Mouse (Mus musculus) retina, postnatal 7 days (tissue): ENCODE measurements around the gene Cd274.
"Not testable (repeated sequence)": the region's sequence is repeated elsewhere in the genome, so short reads cannot be mapped to it uniquely, and the experiment has no call there.

Experiments used
- DNase-seq: peaks from one replicate; pipeline ENCODE4 v3.0.0-alpha.2; 2012; ENCODE audit warnings: low read depth, low spot score

Cd274 gene

DNA sequence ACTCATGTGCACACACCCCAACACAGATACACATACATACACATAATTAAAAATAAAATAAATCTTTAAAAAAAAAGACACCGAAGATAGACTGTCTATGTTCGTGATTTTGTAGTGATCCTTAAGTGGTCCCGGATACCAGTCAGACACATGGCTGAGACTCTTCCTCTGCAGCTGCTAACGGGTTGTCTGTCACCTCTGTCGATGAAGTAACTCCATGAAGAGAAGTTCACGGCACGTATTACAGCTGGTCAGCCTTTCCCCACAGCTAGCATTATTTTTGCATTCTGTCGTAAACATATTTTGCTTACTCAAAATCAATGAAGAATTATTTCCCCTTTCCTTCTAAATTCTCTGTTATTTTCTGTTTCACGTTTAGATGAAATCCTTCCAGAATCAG is 26.1 kb downstream of the Cd274 start:
- no peak for DNase-seq

DNA sequence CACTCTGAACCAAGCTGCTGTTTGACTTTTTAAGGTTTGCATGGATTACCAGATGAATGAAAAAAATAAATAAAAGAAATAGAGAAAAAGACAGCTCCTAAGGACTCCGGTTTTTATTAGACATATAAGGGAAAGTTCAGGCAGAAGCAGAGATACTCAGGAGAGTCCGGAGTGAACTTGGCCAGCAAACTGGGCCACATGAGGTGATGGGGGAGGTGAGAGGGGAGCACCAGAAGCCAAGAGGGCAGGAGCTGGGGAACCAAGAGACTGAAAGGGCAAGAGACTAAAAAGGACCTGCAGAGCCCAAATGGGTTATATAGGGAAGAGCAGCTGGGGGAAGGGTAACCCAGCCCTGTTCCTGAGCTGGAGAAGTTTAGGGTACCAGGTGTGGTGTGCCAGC is 27.5 kb downstream of the Cd274 start:
- DNase-seq = no peak

DNA sequence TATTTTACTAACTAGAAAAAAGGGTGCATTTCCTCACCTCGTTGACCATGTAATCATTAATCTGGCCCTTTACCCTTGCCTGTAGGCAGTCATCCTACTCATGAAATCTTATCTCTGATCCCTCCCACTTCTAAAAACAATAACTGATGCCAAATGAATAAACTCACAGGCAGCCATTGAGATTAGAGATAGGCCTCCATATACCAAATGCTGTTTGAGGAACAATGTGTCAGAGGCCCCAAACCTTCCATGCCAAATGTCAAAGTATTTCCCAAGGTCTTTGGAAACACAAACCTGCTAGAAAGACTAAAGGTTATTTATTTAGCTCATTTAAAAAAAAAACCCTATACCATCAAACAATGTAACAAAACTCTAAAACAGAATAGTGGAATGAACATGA is 29.1 kb downstream of the Cd274 start:
- no peak for DNase-seq

DNA sequence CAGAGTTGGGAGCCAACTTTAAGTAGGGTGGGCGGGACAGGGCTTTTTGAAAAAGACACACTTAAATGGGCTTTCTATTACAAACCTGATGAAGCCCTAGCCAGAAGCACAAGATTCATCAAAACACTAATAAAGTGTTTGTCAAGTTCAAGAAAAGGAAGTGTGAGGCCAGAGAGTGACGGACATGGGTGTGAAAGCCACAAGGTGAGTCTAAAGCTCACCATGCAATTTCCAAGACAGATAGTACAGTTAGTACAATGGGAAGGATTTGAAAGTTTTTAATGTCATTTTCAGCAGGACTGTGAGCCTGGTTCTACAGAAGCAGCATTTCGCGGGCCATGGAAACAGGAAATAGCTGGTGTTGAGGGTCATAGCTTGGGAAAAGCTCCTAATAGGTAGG is 32.5 kb downstream of the Cd274 start:
- DNase-seq = no peak

DNA sequence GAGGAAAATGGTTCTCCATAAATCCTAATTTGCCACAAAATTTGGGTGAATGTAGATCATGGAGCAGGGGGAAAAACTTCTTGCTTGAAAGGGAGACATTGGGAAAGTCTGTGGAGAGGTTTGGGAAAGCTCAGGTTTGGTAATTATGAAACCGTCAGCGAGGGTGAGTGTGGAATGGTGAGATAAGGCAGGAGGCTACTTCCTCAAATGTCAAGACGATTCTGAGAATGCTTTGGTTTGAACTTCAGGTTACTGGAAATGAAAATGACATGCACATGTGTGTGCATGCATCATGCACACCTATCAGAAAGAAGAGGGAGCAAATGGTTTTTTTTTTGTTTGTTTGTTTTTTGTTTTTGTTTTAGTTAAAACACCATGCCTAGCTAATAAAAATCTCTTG is 33.2 kb downstream of the Cd274 start:
- no peak for DNase-seq

DNA sequence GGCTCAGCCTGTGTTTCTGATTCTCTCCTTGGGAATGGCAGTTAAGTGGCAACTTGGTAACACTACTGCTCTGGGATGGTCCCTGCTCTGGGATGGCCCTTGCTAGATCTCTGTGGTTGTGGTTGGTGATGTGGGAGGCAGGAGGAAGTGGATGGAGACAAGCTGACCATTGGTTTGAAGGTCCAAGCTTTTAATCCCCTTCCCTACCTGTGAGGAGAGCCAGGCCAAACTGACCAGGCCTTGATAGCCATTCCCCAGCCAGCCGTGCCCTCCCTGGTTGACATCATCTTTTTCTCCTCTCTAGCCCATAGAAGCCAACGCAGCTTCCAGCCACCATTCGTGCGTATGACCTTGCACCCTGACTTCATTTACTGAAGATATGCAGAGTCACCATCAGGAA is 35.4 kb downstream of the Cd274 start:
- DNase-seq = no peak

DNA sequence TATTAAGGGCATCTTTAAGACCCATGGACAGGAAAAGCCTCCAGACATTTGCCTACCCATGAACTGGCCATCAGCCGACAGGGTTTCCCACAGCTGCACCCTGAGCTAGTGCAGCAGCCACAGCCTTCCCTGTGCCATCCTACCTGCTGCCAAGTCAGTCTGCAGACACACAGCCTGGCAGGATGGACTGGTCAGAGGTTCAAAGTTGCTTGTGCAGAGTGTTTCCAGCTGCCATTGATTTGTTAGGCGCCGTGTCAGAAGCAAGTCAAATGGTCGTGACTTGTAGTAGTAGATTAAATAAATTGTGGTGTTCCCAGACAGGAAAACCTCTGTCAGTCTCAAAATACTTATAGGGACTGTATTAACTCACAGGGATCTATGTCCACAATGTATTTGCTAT is 36.0 kb downstream of the Cd274 start:
- no peak for DNase-seq

DNA sequence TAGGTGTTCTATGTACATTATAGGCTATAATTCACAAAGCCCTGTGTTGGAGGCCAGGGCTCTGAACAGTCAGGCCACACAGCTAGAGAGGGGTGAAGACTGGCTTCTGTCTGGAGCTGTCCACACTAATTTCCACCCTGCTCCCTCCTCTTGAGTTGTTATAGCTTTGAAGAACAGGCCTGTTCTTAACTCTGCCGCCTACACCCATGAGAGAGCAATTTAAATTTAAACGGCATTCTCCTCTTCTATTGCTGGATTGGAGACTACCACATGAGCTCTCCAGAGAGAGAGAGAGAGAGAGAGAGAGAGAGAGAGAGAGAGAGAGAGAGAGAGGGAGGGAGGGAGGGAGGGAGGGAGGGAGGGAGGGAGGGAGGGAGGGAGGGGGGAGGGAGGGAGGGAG is 38.1 kb downstream of the Cd274 start:
- DNase-seq = no peak

DNA sequence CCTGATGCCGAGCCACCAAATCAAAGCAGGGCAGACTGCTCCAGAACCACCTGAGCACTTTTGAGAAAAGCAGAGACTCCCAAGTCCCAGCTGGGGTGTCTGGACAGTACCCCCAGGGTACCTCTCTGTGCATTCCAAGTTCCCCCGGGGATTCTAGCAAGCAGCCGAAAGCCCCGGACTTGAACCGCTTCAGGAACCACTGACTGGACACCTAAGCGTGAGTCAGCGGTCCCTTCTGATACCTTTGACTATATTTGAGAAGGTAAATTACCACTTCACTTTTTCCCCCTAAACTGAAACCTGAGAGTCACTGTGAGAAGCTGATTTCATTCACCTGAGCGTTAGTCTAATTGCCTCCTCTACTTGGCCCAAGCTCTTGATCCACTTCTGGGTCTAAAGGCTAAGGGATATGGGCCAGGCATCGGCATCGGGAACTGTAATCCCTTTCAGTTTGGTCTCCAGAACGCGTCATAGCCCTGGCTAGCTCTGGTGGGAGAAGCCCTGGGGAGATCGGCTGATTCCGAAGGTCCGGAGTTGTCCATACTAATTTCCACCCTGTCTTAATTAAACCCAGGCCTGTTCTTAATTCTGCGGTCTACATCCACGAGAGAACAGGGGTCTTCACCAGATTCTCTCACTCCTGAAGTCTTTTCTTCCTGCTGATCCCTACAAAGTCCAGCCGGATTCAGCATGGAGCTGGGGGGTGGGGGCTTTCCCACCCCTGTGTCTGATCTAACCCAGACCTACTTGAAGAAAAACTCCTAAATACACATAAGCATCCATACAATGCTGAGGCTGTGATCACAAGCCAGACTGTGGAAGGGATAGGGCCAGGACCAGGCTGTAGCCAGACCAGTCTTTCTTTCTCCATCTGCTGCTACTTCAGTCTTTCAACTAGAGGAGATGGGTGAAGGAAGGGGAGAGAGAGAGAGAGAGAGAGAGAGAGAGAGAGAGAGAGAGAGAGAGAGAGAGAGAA is 39.1 kb downstream of the Cd274 start:
- DNase-seq = no peak

DNA sequence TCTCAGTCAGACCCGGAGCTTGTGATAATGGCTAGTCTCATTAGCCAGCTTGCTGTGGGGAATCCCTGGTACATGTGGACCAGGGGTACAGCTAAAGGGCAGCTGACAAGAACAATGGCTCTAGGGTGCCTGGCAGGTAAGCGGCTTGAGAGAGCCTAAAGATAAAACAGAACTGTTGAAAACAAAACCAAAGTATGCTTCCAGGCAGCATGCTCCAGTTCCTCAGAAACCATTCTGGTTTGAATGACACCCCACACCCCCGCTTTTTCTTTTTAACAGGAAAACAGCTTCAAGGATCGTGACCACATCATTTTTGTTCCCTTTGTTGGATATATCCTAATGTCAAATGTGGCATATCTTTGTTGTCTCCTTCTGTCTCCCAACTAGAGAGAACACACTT is 43.4 kb downstream of the Cd274 start, which contains the start of gene Pdcd1lg2:
TSS of gene Pdcd1lg2 (plus strand) at position 301 of the 400 bp plus-strand sequence.
- no peak for DNase-seq

DNA sequence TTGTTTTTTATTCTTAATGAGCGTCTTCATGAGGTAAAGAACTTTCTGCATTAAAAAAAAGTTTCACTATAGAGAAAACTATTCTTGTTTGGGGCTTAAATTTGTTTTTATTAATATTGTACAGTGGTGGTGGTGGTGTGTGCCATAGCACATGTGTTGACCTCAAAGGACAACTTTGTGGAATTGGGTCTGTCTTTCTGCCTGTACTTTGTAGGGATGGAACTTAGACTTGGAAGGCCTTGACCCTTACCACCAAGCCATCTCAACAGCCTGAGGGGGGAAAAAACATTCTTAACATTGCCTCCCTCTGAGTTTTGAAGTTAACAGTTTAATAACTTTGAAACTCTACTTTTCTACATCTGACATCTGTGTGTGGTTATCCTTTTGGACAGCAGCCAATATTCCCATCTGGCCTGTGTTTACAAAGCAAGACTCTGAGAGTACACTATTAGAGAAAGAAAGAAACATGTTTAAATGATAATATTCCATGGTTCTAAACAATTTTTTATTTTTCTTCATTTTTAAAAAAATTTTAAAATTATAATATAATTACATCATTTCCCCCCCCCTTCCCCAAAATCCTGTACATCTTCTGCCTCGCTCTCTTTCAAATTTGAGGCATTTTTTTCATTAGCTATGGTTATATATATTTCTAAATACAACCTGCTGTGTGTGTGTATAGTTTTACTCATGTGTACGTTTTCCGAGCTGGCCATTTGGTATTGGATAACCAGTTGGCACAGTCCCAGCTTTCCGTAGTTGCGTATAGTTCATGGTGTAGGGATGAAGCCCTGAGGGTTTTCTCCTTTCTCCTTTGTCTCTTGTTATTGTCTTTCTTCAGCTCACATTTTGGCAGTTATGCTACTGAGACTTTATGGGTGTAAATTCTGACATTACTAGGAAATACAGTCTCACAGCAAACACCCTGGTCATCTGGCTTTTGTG is 45.5 kb downstream of the Cd274 start:
- peak; percentile 5 for DNase-seq

DNA sequence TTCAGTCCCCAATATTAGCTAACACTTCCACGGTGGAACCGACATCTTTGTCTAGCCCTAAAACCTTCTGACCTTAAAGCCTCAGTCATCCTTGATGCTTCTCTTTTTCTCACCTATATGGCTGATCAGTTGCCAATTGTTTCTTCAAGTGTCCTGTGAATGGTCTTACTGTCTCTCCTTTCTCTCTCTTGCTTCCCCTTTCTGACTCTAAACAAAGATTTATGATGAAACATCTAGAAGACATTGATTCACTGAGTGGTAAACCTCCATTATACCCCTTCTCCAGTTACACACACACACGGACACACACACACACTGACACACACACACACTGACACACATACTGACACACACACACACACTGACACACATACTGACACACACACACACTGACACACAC is 47.3 kb downstream of the Cd274 start:
- no peak for DNase-seq

DNA sequence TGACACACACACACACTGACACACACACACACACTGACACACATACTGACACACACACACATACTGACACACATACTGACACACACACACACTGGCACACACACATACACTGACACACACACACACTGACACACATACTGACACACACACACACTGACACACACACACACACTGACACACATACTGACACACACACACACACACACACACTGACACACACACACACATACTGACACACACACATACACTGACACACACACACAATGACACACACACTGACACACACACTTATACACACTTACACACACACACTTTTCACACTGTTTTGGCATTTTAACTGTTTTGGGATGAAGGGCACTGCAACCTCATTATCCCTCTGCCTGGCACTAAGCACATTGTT is 47.7 kb downstream of the Cd274 start:
- DNase-seq = not testable (repeated sequence)

DNA sequence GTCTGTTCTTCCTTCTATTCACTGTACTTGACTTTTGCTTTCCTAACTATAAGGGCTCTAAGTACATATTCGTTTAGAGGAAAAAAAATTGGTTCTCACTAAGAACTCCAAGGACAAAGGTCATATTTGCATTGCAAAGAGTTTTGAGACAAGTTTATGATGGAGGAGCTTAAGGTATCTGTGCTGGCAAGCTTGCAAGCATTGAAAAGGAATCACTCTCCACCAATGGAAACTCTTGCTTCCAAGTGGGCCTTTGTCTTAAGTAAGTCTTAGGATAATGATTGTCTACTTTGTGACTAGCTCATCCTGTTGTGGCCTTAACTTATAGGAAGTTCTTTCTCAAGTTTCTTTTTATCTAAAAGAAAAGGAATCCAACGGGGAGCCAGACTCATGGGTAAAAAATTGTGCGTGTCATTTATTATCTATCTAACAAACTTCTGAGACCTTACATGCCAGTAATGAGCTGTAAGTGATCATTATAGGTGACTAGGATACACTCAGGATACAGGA is 49.2 kb downstream of the Cd274 start:
- DNase-seq = no peak

DNA sequence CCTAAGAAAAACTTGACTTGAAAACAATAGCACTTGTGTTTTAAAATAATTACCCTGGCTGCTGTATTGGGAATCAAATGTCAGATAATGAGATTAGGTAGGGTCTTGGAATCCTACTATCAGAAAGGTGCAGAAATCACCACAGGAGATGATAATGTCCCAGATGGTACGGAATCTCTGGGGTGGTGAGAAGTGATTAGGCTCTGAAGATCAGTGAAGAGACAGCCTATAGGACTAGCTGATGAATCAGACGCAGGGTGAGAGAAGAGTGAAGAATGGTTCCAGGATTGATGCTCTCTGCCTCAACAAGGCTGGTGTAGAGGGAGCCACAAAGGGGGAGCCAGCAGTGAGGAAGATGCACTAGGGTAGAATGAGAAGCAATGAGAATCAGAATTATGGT is 49.9 kb downstream of the Cd274 start:
- no peak for DNase-seq

DNA sequence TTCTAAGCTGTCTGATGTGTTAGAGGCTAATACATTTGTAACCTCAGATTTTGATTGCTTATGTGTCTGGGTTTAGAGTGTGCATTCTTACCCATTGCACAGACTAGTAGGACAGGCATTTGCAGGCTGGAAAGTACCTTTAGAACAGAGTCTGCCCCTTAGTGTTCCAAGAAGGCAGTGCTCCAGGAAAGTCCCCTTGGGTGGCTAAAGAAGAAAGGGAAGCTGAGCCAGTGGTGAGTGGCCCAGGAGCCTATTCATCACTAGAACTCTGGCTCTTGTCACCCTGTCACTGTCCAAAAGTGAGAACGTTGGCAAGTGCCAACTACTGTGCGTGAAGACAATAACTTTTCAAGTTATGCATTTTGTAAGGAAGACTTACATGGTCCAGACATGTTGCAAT is 50.6 kb downstream of the Cd274 start:
- DNase-seq = no peak

DNA sequence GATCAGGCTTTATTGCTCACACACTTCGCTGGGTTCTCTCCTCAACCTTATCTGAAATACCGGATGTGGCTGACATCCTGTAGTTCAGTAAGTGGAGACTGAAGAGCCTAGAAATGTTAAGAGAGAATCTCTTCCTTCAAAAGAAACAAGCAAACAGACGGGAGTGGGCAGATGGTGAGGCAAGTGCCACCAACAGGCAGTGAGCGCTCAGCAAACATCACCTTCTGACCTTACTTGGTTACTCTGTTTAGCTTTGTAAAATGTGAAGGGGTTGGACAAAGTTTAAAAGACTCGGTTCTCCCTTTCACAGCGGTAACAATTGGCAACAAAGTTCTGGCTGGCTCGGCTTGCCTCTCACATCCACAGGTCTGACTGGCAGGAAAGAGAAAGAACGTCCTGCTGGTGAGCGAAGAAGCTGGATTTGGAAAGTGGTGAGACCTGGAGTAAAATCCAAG is 51.4 kb downstream of the Cd274 start:
- no peak for DNase-seq

DNA sequence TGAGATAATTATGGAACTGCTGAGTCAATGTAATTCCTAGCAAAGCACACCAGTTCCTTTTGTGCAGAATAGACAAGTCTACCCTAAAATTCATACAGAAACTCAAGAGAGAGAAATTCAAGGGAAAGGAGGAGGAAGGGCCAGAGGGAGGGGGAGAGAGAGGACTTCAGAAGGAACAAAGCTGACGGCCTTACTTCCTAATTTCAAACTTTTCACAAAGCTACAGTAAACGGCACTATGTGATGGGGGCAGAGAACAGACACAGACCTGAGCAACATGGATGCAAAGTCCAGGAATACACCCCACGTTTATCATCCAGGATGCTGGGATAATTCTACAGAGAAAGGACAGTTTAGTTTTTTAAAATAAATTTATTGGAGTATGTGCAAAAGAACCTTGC is 52.3 kb downstream of the Cd274 start:
- no peak for DNase-seq

DNA sequence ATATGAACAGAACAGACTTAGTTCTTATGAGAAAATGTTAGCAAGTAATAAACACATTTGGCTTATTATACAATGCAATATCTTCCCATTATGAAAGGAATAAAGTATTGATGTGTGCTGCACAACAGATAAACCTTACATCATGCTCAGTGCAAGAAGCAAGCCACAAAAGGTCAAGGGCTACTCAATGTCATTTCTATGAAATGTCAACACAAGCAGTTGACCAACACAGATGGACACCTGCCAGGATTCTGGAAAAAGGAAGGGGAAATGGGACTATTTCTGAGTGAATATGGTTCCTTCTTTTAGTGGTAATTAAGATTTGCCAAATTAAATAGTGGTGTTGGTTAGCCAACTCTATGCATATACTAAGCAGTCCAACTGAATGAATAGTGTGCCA is 52.7 kb downstream of the Cd274 start:
- DNase-seq = no peak

DNA sequence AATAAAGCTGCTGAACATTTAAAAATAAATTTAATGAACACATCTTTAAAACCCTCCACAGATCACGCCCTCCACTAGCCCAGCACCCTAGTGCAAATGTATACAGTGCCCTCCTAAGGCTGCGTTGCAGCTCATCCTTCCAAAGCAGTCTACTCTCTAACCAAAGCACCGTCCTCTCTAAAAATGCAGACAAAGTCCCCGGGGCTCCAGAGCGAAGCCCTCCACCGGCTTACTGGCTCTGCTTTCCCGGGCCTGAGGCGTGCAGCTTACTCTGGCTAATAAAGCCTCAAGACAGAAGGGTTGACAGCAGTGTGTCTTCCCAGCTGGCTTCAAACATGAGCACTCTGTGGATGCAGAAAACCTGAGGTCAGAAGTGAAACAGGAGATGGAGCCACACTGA is 53.1 kb downstream of the Cd274 start:
- DNase-seq = no peak

DNA sequence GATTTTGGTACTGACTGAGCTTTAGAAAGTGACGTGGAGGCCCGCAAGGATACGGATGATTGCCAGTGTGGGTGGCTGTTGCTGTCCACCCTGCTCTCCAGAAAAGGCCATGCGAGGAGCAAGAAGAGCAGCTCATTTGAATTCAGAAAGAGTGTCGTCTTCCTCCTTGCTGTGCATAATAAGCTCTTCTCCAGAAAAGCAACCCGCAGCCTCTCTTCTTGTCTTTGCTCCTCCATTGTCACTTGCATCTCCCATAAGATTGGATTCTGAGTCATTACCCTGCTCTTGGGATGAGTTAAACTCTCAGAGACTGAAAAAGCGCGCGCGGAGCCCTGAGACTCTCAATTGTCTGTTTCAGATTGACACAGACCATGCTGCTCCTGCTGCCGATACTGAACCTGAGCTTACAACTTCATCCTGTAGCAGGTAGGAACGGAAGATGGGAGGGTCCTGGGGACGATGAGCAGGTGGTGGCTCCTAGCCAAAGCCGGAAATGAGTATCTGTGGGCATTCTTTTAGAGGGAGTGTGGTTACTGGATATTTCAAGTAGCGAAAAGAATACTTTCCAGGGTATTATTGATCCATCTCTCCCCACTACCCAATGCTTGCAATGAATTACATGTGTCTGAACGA is 54.9 kb downstream of the Cd274 start:
- DNase-seq = no peak

DNA sequence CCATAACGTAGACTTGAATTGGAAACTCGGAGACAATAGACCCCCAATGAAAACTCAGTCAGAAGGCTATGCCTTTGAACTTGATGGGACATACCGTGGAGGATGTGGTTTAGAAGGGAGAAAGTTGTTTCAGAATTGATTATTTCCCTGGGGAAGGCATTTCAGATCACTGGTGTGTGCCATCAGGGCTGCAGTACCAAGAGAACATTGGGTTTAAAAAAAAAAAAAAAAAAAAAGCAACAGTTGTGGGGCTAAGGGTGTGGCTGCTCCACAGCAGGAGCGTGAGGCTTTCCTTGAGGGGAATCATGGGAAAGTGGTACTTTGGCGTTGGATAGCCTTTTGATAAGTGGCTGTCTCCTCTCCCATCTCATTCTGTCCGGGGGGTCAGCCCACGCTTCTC is 55.5 kb downstream of the Cd274 start:
- DNase-seq = no peak
